Mouse (Mus musculus) thymus, adult 2 months (tissue): ENCODE data around the gene Cbfa2t3. TPM values are rescaled to one million over a fixed set of nuclear protein-coding genes. Genes with fewer than 3 reads are reported as not detected.
"Not testable (repeated sequence)": the region's sequence is repeated elsewhere in the genome, so short reads cannot be mapped to it uniquely, and the experiment has no call there.

ENCODE experiments used
- DNase-seq: peaks from one replicate; pipeline ENCODE4 v3.0.0; 2021
- H3K27ac ChIP-seq: fragments of 200-500 bp; 2 replicates; pipeline ENCODE4 v1.5.1; 2012; ENCODE audit warnings: low read length, control low read depth; ENCODE audit not compliant: control insufficient read depth, insufficient read depth
- H3K27me3 ChIP-seq: fragments of 200-500 bp; 2 replicates; pipeline ENCODE4 v1.6.1; 2012; ENCODE audit warnings: mild to moderate bottlenecking, low read length, moderate library complexity, mixed read lengths; ENCODE audit not compliant: control insufficient read depth, insufficient read depth
- H3K36me3 ChIP-seq: fragments of 200-500 bp; 2 replicates; pipeline ENCODE4 v1.6.1; 2012; ENCODE audit warnings: mild to moderate bottlenecking, low read length, moderate library complexity; ENCODE audit not compliant: control insufficient read depth, insufficient read depth
- H3K4me1 ChIP-seq: fragments of 200-500 bp; replicated peaks from 2 replicates; pipeline ENCODE4 v1.6.1; 2012; ENCODE audit warnings: low read length; ENCODE audit not compliant: control insufficient read depth, insufficient read depth
- H3K4me3 ChIP-seq: fragments of 200-500 bp; 2 replicates; pipeline ENCODE4 v1.5.1; 2012; ENCODE audit warnings: mild to moderate bottlenecking, low read length, control low read depth, moderate library complexity; ENCODE audit not compliant: control insufficient read depth, insufficient read depth
- CTCF ChIP-seq: fragments of 200-500 bp; IDR thresholded peaks from 2 replicates; pipeline ENCODE4 v1.5.1; 2012; ENCODE audit warnings: mild to moderate bottlenecking, control low read depth, low read length, moderate library complexity, borderline replicate concordance; ENCODE audit not compliant: control insufficient read depth, poor library complexity, insufficient read depth; ENCODE audit errors: extremely low read depth
- POLR2A ChIP-seq: fragments of 200-500 bp; IDR thresholded peaks from 2 replicates; pipeline ENCODE4 v1.6.1; 2012; ENCODE audit warnings: mild to moderate bottlenecking, low read length, control low read depth, moderate library complexity; ENCODE audit not compliant: control insufficient read depth, poor library complexity, insufficient read depth; ENCODE audit errors: extremely low read depth
- WGBS: fragments of 180-500 bp; shearing (Covaris S2); methylation state at CpG from one replicate; pipeline ENCODE4 v1.1.7; 2018; 5-methylcytosine and 5-hydroxymethylcytosine counted together
- polyA plus RNA-seq: library from polyadenylated mRNA; depleted of rRNA; stranded (reverse); fragments of >200 nt; gene quantifications from 2 replicates; pipeline ENCODE4 v1.2.3, GENCODE M21; 2012

Cbfa2t3 gene
- polyA plus RNA-seq, 1 experiment: 62.3 TPM

- Histone ChIP-seq H3K36me3 (peaks cover 67% of the 10 kb centered on the region), H3K27me3 (no peaks in the 10 kb centered on the region), H3K4me1 (no peaks in the 10 kb centered on the region), H3K27ac (no peak overlapping the region), H3K4me3 (no peak overlapping the region)
- WGBS: 97% methylated on average over 9 of the region's 9 CpGs
- no peak for TF ChIP-seq CTCF
- no peak for TF ChIP-seq POLR2A
- DNase-seq: no peak
Measured at GRCm38 (mm10) chr8:122637230-122637629, 61.7 kb downstream of the Cbfa2t3 start.

GRCm38 (mm10) chr8:122636803-122637175 lies 62.1 kb downstream of the Cbfa2t3 start:
- no peak for DNase-seq
- Histone ChIP-seq H3K27me3 (no peaks in the 10 kb centered on the region), H3K36me3 (peaks cover 68% of the 10 kb centered on the region), H3K4me3 (no peak overlapping the region), H3K27ac (no peak overlapping the region), H3K4me1 (no peaks in the 10 kb centered on the region)
- WGBS: 90% methylated on average over 9 of the region's 9 CpGs
- TF ChIP-seq CTCF (no peak), POLR2A (no peak)

GRCm38 (mm10) chr8:122635878-122636802 lies 62.8 kb downstream of the Cbfa2t3 start:
- 91% methylated on average over 14 of the region's 14 CpGs for WGBS
- H3K4me1 ChIP-seq: no peaks in the 10 kb centered on the region
- H3K4me3 ChIP-seq: no peak overlapping the region
- no peak overlapping the region for H3K27ac ChIP-seq
- peaks cover 62% of the 10 kb centered on the region for H3K36me3 ChIP-seq
- H3K27me3 ChIP-seq: no peaks in the 10 kb centered on the region
- DNase-seq: no peak
- TF ChIP-seq CTCF: no peak
- no peak for TF ChIP-seq POLR2A

- Histone ChIP-seq H3K36me3 (peaks cover 74% of the 10 kb centered on the region), H3K4me3 (no peak overlapping the region), H3K4me1 (no peaks in the 10 kb centered on the region), H3K27ac (no peak overlapping the region), H3K27me3 (no peaks in the 10 kb centered on the region)
- 94% methylated on average over 14 of the region's 14 CpGs for WGBS
- TF ChIP-seq CTCF (no peak), POLR2A (no peak)
- DNase-seq: no peak
Measured at GRCm38 (mm10) chr8:122633205-122633604, 65.7 kb downstream of the Cbfa2t3 start.

- not testable (repeated sequence) for H3K4me3 ChIP-seq, H3K4me1 ChIP-seq, H3K27ac ChIP-seq, H3K27me3 ChIP-seq, DNase-seq
- 82% methylated on average over 3 of the region's 3 CpGs for WGBS
- peaks cover 64% of the 10 kb centered on the region for H3K36me3 ChIP-seq
Measured at GRCm38 (mm10) chr8:122632134-122632533, 66.8 kb downstream of the Cbfa2t3 start.

DNA sequence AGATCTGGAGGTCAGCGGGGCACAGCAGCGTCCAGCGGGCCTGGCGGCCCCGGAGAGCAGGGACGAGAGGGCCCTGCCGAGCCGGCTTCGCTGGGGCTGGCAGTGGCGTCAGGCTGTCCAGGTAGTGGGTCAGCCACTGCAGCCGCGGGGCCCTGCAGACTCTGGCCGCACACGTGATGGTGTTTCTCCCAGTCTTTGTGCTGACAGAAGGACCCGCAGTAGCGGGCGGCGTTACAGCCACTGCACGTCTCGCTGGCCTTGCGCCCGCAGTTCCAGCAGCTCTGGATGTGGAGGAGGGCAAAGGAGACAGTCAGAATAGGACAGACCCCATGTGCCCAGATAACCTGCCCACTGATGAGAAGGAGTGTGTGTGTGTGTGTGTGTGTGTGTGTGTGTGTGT lies 68.2 kb downstream of the Cbfa2t3 start:
- WGBS: 98% methylated on average over 22 of the region's 22 CpGs
- H3K4me3 ChIP-seq: no peak overlapping the region

More for the DNA sequence above, 68.2 kb downstream of the Cbfa2t3 start:
- H3K4me1 ChIP-seq: peaks cover 9% of the 10 kb centered on the region
- DNase-seq: no peak
- TF ChIP-seq CTCF (no peak), POLR2A (no peak)
- H3K27ac ChIP-seq: no peak overlapping the region
- peaks cover 54% of the 10 kb centered on the region for H3K36me3 ChIP-seq
- no peaks in the 10 kb centered on the region for H3K27me3 ChIP-seq
